Mouse (Mus musculus) cortical plate, adult 2 months (tissue): ENCODE measurements at regions not wholly inside any gene's neighbourhood (a gene's known extent, or its start where the extent isn't known, plus 50 kb on each side); places are given as distances from the start of the nearest gene placed in this dataset.
"Not testable (repeated sequence)": the region's sequence is repeated elsewhere in the genome, so short reads cannot be mapped to it uniquely, and the experiment has no call there.

Experiments used
- H3K27ac ChIP-seq: fragments of 200-500 bp; 2 replicates; pipeline ENCODE4 v1.5.1; 2012; ENCODE audit warnings: low read length, control low read depth, inconsistent platforms; ENCODE audit not compliant: insufficient read depth
- H3K4me1 ChIP-seq: fragments of 200-500 bp; 2 replicates; pipeline ENCODE4 v1.6.1; 2011; ENCODE audit warnings: low read length; ENCODE audit not compliant: control insufficient read depth, insufficient read depth
- H3K4me3 ChIP-seq: fragments of 200-500 bp; 2 replicates; pipeline ENCODE4 v1.5.1; 2011; ENCODE audit warnings: mild to moderate bottlenecking, low read length, control low read depth; ENCODE audit not compliant: insufficient read depth
- CTCF ChIP-seq: fragments of 200-500 bp; IDR thresholded peaks from 2 replicates; pipeline ENCODE4 v1.5.1; 2011; ENCODE audit warnings: mild to moderate bottlenecking, control low read depth, low read length; ENCODE audit not compliant: insufficient read depth; ENCODE audit errors: extremely low read depth
- POLR2A ChIP-seq: fragments of 200-500 bp; IDR thresholded peaks from 2 replicates; pipeline ENCODE4 v1.6.1; 2011; ENCODE audit warnings: mild to moderate bottlenecking, low read length, control low read depth; ENCODE audit not compliant: insufficient read depth; ENCODE audit errors: extremely low read depth

DNA sequence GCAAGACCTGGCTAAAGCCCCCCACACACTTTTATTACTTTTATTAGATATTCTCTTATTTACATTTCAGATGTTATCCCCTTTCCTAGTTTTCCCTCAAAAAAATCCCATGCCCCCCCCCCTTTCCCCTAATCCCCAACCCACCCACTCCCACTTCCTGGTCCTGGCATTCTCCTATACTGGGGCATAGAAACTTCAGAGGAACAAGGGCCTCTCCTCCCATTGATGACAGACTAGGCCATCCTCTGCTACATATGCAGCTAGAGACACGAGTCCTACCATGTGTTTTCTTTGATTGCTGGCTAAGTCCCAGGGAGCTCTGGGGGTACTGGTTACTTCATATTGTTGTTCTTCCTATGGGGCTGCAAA lies 116.8 kb downstream of the Rfpl4b start:
- H3K27ac ChIP-seq, H3K4me3 ChIP-seq, H3K4me1 ChIP-seq: not testable (repeated sequence)

DNA sequence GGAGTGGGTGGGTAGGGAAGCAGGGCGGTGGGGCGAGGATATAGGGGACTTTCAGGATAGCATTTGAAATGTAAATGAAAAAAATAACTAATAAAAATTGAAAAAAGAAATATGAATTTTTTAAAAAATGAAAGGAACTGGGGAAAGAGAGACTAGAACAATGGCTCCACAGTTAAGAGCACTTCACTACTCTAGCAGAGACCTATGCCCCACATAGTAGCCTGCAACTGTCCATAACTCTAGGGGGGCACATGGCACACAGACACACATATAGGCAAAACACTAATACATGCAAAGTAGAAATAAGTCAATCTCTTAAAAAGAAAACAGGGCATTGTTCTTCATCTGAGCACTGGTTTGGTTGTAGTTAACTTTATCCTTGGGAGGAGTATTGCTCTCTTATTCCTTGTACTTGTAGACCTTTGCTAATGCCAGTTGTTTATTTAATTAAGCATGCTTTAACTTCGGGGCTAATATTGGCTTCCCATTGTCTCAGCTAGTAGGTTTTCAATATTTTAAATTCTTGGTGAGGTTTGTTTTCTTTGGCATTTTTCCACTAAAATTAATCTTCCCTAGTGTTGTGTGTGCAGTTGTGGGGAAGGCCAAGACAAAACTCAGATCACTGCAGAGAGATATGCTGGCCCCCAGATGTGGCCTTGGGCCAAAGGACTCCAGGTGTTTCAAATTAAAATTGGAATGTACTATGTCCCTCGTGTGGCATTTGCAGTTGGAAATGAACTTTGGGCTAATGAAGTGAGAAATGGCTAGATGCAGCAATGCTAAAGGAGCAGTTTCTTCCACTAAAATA lies 117.4 kb downstream of the Rfpl4b start:
- TF ChIP-seq CTCF (no peak), POLR2A (no peak)
- Histone ChIP-seq H3K4me3 (no peak overlapping the region), H3K4me1 (no peaks in the 10 kb centered on the region), H3K27ac (no peak overlapping the region)

DNA sequence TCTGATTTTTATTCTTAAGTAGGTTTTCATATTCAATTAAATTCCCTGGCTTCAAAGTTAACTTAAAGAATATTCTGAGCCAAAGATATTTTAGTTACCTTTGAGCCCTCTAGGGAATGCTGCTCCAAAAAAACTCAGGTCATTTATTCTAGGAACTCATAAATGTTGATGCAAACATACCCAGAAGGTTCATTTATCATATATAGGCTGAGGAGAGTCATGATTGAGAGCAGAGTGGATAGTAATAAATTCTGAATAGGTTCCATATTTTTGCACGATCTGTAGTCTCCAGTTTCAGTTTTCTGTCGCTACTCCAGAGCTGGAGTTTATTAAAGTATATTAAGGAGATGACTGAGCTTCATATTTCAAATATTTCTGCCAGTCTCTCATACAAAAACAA lies 144.1 kb downstream of the Rfpl4b start:
- Histone ChIP-seq H3K4me3 (no peak overlapping the region), H3K27ac (no peak overlapping the region), H3K4me1 (no peaks in the 10 kb centered on the region)
- no peak for TF ChIP-seq CTCF
- TF ChIP-seq POLR2A: no peak

DNA sequence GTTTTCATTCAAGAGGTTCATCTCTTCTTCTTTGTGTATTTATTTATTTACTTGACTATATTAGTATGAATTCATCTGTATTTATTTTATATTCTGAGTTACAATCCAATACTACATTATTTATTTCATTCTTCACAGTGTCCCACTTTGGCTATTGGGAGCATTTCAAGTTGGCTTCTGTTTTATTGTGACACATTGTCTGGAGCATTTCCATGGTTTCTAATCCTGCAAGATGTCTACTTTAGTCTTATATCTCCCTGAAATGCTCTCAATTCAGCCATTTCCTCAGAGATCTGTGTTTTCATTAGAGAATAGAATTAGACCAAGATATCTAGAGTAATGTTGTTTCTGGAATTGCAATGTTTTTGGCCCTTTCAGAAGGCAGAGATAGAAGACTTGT lies 153.0 kb downstream of the Rfpl4b start:
- no peak overlapping the region for H3K27ac ChIP-seq
- H3K4me1 ChIP-seq: no peaks in the 10 kb centered on the region
- TF ChIP-seq CTCF (no peak), POLR2A (no peak)
- no peak overlapping the region for H3K4me3 ChIP-seq

DNA sequence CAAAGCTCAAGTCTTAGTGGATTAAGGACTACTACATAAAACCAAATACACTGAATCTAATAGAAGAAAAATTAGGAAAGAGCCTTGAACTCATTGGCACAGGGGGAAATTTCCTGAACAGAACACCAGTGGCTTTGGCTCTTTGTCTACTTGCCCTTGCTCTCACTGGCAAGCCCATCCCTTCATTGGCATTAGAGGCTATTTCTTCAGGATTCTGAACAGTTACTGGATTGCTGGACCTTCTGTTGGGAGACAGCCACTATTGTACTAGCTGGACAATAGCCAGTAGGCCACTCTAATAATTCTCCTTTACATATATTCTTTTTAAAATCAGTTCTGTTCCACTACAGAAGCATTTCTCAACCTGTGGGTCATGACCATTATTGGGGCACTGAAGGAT lies 153.7 kb downstream of the Rfpl4b start:
- Histone ChIP-seq H3K27ac (no peak overlapping the region), H3K4me1 (no peaks in the 10 kb centered on the region), H3K4me3 (no peak overlapping the region)
- no peak for TF ChIP-seq POLR2A
- TF ChIP-seq CTCF: no peak

DNA sequence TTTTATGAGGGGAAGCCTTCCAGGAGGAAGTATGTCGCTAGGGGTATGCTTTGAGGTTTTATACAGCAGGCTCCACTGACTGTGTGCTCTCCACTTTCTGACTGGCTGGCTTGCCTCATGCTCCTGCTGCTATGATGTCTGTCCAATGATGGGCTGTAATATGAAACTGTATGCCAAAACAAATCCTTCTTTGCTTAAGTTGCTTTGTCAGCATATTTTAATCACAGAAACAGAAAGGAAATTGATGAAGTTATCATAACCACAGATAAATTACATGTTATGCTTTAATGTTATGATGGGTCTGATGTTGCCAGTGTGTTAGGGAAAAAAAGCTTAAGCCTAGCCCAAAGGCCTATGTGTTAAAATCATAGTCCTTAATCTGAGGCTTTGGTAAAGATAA lies 185.9 kb downstream of the Rfpl4b start:
- Histone ChIP-seq H3K27ac (no peak overlapping the region), H3K4me3 (no peak overlapping the region), H3K4me1 (no peaks in the 10 kb centered on the region)
- TF ChIP-seq CTCF: no peak
- no peak for TF ChIP-seq POLR2A

DNA sequence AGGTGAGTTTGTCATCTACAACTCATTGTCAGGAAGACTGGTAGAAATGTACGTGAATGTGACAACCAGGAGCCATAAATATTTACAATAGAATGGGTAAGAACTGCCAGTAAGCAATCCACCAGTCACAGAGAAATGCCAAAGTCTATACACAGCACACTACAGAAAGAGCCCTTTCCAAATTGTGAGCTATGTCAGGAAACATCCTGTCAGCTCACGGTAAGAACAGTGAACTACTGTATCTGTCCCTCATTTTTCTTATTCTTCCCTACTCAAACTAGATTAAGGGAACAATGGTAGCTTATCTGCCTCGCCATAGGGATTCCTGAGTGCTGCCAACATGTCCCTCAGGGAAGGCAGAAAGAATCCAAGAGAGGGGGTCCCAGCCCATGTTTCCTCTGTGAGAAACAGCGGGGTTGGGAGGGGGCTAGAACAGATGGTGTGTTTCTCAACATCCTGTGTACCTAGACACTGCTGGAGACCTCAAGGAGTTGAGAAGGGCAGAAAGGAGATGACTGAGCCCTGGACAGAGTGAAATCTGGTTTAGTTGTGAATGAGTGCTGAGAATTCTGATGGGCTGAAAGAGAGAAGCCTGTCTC lies 191.6 kb downstream of the Rfpl4b start:
- Histone ChIP-seq H3K4me3 (no peak overlapping the region), H3K4me1 (no peaks in the 10 kb centered on the region), H3K27ac (no peak overlapping the region)
- no peak for TF ChIP-seq CTCF
- no peak for TF ChIP-seq POLR2A

DNA sequence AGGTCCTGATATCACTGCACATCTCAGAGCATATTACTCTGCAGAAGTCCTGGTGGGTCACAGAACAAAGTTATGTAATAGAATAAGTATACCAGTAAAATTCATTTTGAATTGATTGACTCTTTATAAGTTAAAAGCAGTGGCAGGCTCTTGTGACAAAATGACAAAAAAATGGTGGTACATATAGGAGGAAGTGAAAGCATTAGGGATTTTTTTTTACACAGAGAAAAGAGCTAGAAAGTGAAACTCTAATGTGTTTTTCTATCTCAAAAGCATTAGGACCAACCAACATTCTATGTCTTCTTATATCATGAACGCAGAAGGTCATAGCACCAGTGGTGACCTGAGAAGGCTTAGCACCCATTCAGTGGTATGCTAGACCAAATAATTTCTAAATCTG lies 198.2 kb downstream of the Rfpl4b start:
- no peak for TF ChIP-seq CTCF
- no peak for TF ChIP-seq POLR2A
- Histone ChIP-seq H3K4me3 (no peak overlapping the region), H3K4me1 (no peaks in the 10 kb centered on the region), H3K27ac (no peak overlapping the region)

DNA sequence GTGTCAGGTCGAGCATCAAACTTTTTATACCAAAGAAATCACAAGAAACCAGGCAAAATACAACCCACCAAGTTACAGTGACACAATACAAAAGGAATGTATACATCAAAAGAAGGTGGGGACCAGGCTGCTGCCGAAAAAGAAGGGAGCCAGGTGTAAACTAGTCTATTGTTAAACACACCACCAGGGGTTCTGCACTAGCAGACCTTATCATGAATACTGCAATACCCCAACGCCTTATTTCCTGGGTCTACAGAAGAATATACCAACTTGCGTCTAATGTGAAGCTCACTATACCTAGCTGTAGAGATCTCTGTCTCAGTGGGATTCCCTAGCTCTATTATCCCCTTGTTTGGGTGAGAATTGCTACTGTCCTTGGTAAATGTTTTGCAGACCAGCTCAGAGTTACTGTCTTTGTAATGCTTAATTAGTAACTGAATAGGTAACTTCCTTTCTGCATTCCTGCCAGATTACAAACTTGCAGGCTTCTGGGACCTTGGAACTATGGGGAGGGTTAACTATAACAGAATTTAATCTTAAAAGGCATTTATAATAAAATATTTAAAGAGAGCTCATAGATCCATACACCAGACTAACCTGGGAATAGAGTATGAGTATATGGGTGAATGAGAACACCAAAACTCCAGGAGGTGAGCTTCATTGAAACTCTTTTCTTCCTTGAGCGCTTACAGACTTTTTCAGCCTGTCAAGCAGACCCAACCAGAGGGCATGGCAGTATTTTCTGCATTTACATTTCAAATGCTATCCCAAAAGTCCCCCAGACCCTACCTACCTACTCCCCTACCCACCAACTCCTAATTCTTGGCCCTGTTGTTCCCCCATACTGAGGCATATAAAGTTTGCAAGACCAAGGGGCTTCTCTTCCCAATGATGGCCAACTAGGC lies 211.7 kb downstream of the Rfpl4b start:
- no peaks in the 10 kb centered on the region for H3K4me1 ChIP-seq
- no peak overlapping the region for H3K27ac ChIP-seq
- TF ChIP-seq POLR2A: no peak
- no peak for TF ChIP-seq CTCF
- no peak overlapping the region for H3K4me3 ChIP-seq
